In the genomic region with DNA sequence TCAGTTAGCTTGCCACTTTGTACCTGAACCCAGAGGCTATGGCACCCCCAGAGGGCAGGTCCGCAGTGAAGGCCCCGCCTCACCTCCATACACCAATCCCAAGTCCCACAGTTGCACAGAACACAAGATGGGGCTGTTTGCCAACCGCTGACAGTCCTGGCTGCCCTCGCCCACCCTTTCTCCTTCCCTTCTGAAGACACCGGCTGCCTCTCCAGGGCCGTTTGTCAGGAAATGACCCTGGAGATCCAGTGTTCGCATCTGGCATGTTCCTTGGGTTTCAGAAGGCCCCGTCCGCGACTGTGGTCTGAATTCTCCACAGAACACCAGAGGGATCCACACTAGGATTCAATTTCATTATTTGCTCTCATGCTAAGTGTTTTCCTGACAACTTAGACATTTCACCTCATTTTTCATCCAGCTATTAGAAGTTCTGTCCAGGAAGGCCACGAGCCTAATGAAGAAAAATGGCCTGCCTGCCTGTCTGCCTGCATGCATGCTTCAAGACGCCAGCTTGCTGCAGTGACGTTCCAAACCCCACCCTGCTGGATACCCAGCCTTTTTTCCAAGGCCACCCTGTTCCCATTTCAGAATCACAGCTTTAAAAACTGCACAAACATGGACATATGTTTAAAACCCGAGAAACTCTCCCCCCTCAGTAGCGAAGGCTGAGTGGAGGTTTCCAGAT, we compare ENCODE assay signal across 9 mouse cellular contexts. TPM values are rescaled to one million over a fixed set of nuclear protein-coding genes. Genes with fewer than 3 reads are reported as not detected.
DNase-seq lines count a peak whose midpoint lies in the region; ATAC-seq and TF ChIP-seq lines count a peak whose summit lies in the region.
"Had no signal": no experiment of that assay in that cellular context is flagged by ENCODE, and none has a peak within 500 bp of the region (broad histone marks: within the 10 kb centered on the region; RNA-seq: fewer than 3 reads in every experiment).

No protein-coding gene starts in this region.

- H3K27ac ChIP-seq in liver, postnatal 0 days (ENCODE audit: low read depth), result no peak overlapping the region
- no peak overlapping the region for H3K27ac ChIP-seq in liver, embryonic 12.5 days
- peak overlapping the region; percentile 60 for H3K27ac ChIP-seq in hindbrain, embryonic 12.5 days
- H3K27ac ChIP-seq in neural tube, embryonic 14.5 days (ENCODE audit: low read depth, low read length), result no peak overlapping the region; the same call in 1 of the 2 replicates

- no peak for TF ChIP-seq EP300 in liver, postnatal 0 days (IDR thresholded peaks at IDR 0.05; ENCODE audit: low read depth)

- H3K36me3 ChIP-seq in liver, postnatal 0 days (replicated peaks; ENCODE audit: insufficient read depth, low read length), result peaks cover 26% of the 10 kb centered on the region
- H3K36me3 ChIP-seq in liver, embryonic 12.5 days, result peaks cover 97% of the 10 kb centered on the region
- H3K36me3 ChIP-seq in hindbrain, embryonic 12.5 days, result no peaks in the 10 kb centered on the region
- no peaks in the 10 kb centered on the region for H3K36me3 ChIP-seq in neural tube, embryonic 14.5 days (ENCODE audit: control insufficient read depth, insufficient read depth, low read length)

- peak; percentile 53 to 64 for DNase-seq in cerebellum, postnatal 10 days
- no peak for DNase-seq in cerebellum, adult 18-20 months
- no peak for DNase-seq in liver, postnatal 0 days
- no peak for DNase-seq in natural killer cell, adult 2 months (ENCODE audit: low spot score in 2 of 2)
- DNase-seq in right cerebral cortex, postnatal 36 days (ENCODE audit: low spot score in 2 of 2), result no peak

- ATAC-seq in liver, postnatal 0 days, result no peak
- no peak for ATAC-seq in liver, embryonic 12.5 days
- peak; percentile 61; the same call in 1 of the 2 replicates for ATAC-seq in hindbrain, embryonic 12.5 days (ENCODE audit: low FRiP score)
- ATAC-seq in neural tube, embryonic 14.5 days (ENCODE audit: low read depth), result peak; percentile 28; the same call in 1 of the 2 replicates

- H3K4me1 ChIP-seq in liver, postnatal 0 days (ENCODE audit: insufficient read depth), result no peaks in the 10 kb centered on the region
- H3K4me1 ChIP-seq in liver, embryonic 12.5 days, result peaks cover 4% of the 10 kb centered on the region; the same call in 1 of the 2 replicates
- peaks cover 17% of the 10 kb centered on the region; the same call in 1 of the 2 replicates for H3K4me1 ChIP-seq in hindbrain, embryonic 12.5 days
- H3K4me1 ChIP-seq in neural tube, embryonic 14.5 days (ENCODE audit: control insufficient read depth, insufficient read depth, low read length), result no peaks in the 10 kb centered on the region

- WGBS in liver, postnatal 0 days (ENCODE audit: insufficient replicate concordance), result 83% methylated on average over 15 of the region's 15 CpGs
- 79% methylated on average over 15 of the region's 15 CpGs for WGBS in liver, embryonic 12.5 days (ENCODE audit: insufficient replicate concordance)
- 60% methylated on average over 15 of the region's 15 CpGs for WGBS in hindbrain, embryonic 12.5 days
- WGBS in neural tube, embryonic 14.5 days, result 73% methylated on average over 15 of the region's 15 CpGs

- H3K27me3 ChIP-seq in liver, postnatal 0 days (ENCODE audit: insufficient read depth, low read length), result no peaks in the 10 kb centered on the region
- no peaks in the 10 kb centered on the region for H3K27me3 ChIP-seq in liver, embryonic 12.5 days (replicated peaks)
- no peaks in the 10 kb centered on the region for H3K27me3 ChIP-seq in hindbrain, embryonic 12.5 days
- no peaks in the 10 kb centered on the region for H3K27me3 ChIP-seq in neural tube, embryonic 14.5 days (ENCODE audit: control insufficient read depth, insufficient read depth, low read length)

- H3K9me3 ChIP-seq in liver, postnatal 0 days (ENCODE audit: low read length), result no peaks in the 10 kb centered on the region
- no peaks in the 10 kb centered on the region for H3K9me3 ChIP-seq in liver, embryonic 12.5 days (replicated peaks)
- H3K9me3 ChIP-seq in hindbrain, embryonic 12.5 days (replicated peaks), result no peaks in the 10 kb centered on the region
- H3K9me3 ChIP-seq in neural tube, embryonic 14.5 days (ENCODE audit: control insufficient read depth, low read length), result no peaks in the 10 kb centered on the region

- no peak overlapping the region for H3K4me2 ChIP-seq in liver, postnatal 0 days (ENCODE audit: low read depth, low read length)
- H3K4me2 ChIP-seq in liver, embryonic 12.5 days, result no peak overlapping the region
- H3K4me2 ChIP-seq in hindbrain, embryonic 12.5 days (replicated peaks), result no peak overlapping the region
- no peak overlapping the region for H3K4me2 ChIP-seq in neural tube, embryonic 14.5 days (ENCODE audit: low read depth, low read length)
- H3K4me2 ChIP-seq: heart, embryonic 11.5 days had no signal

- 0 out of 2 replicates have a peak, but pooled peaks have one; percentile 15 for TF ChIP-seq CTCF in liver, postnatal 0 days (IDR thresholded peaks at IDR 0.05; ENCODE audit: low read depth)

- no peak overlapping the region for H3K4me3 ChIP-seq in liver, postnatal 0 days (ENCODE audit: low read depth, low read length)
- H3K4me3 ChIP-seq in liver, embryonic 12.5 days, result no peak overlapping the region
- no peak overlapping the region for H3K4me3 ChIP-seq in hindbrain, embryonic 12.5 days
- H3K4me3 ChIP-seq in neural tube, embryonic 14.5 days (ENCODE audit: low read depth, low read length), result no peak overlapping the region

- no peak overlapping the region for H3K9ac ChIP-seq in liver, postnatal 0 days (replicated peaks)
- H3K9ac ChIP-seq in liver, embryonic 12.5 days, result no peak overlapping the region
- no peak overlapping the region for H3K9ac ChIP-seq in hindbrain, embryonic 12.5 days
- H3K9ac ChIP-seq in neural tube, embryonic 14.5 days (replicated peaks; ENCODE audit: low read depth, low read length), result no peak overlapping the region

RNA-seq across cellular contexts. Expression of a gene that starts 50.2 kb away (rescaled TPM):
- 6.4 and 6.5 TPM in 2 replicates for polyA plus RNA-seq in liver, postnatal 0 days (2015; fragmentation: Nextera tagmentation; extraction: Ambion mirVana)
- 28.8 and 30.2 TPM in 2 replicates for polyA plus RNA-seq in liver, embryonic 12.5 days (2016; fragmentation: Nextera tagmentation; extraction: Ambion mirVana)
- polyA plus RNA-seq in hindbrain, embryonic 12.5 days (2016; fragmentation: Nextera tagmentation; extraction: Ambion mirVana), result 15.4 and 17.1 TPM in 2 replicates
- 50.0 and 57.0 TPM in 2 replicates for polyA plus RNA-seq in neural tube, embryonic 14.5 days (2014; fragmentation: Nextera tagmentation; extraction: Ambion mirVana)

Comparison
In these comparisons a context has a peak if more than half of its experiments do, and no peak if none do; other contexts are left out.
1. DNase-seq: peak in cerebellum, postnatal 10 days (2 of 2); none in cerebellum, adult 18-20 months (0 of 2), liver, postnatal 0 days (single experiment), natural killer cell, adult 2 months (0 of 2) and right cerebral cortex, postnatal 36 days (0 of 2).
2. ATAC-seq: peak in hindbrain, embryonic 12.5 days (single experiment) and neural tube, embryonic 14.5 days (single experiment); none in liver, postnatal 0 days (single experiment) and liver, embryonic 12.5 days (single experiment).